Mouse (Mus musculus) adrenal gland, postnatal 14 days (tissue): ENCODE measurements at regions not wholly inside any gene's neighbourhood (a gene's known extent, or its start where the extent isn't known, plus 50 kb on each side); places are given as distances from the start of the nearest gene placed in this dataset.

ENCODE experiments used
- DNase-seq: peaks from one replicate; pipeline ENCODE4 v3.0.0; 2021; ENCODE audit warnings: mixed read lengths

DNA sequence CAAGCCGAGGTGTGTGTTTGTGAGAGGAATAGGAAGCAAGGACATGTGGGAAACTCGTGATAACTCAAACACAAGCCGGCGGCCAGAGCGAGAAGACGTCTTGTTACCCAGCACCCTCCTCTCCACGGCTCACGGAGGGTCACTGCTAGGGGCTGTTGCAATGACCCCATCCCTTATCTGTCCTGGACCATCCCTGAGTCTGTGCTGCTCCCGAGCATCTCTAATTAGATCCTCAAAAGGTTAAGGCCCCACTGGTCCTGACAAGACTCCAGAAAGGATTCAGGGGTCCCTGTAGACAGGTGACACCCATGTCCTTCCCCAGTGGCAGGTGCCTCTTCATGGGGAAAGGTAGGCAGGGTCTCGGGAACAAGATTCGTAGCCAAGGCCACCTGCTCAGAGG is 212.6 kb downstream of the Gm26897 start:
- DNase-seq, result no peak

DNA sequence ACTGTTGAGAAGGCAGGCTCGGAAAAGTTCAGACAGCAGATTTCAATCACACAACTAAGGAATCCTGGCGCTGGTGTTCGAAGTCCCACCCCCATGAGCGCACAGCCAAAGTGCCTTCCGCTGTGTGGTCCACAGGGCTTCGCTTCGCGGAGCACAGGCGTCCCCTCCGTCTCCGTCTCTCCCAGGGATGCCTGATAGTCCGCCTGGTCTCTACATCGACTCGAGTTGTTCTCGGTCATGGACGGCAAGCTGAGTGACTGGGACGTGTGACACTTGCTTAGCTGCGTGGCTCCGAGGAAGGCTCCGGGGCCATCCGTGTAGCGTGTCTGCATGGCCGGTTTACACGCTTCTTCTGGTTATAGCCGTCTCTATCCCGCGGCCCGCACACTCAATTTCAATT is 224.0 kb downstream of the Gm26897 start:
- no peak for DNase-seq

DNA sequence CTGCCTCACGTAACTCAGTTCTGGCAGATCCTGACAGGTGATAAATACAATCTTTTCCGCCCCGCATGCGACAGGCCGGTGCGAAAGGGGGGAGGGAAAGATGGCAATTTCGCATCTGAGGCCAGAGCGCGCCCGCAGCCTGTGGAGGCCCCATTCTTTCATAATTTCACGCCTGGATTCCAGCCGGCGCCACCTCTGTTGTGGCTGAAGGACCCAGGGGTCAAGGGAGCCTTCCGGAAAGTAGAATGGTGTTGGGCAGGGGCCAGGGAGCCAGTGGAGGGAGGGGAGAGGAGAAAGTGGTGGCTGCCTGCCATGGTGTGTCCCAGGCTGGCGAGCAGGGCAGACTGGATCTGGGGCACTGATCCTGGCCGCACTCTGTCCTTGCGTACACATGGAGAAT is 224.5 kb downstream of the Gm26897 start:
- peak; percentile 81 for DNase-seq

GRCm38 (mm10) chr5:111965311-111965710 is 231.6 kb downstream of the Gm26897 start:
- DNase-seq, result no peak

GRCm38 (mm10) chr5:111968121-111968520 is 234.4 kb downstream of the Gm26897 start:
- no peak for DNase-seq

DNA sequence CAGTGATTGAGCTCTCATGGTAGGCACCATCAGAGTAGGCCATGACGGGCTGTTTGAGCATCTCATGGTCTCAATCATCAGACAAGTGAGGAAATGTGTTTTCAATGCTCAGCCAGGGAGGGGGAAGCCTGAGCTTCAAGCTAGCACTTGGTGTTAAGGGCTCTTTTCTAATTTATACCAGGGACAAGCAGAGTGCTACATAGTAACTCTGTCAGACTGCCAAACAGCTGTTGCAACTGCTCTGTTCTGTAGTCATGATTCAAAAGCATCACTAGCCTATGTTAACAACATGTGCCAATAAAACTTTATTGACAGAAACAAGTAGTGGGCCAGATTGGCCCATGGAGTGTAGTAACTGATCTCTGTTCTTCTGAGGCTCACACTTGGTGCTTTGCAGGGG is 235.0 kb downstream of the Gm26897 start:
- no peak for DNase-seq

DNA sequence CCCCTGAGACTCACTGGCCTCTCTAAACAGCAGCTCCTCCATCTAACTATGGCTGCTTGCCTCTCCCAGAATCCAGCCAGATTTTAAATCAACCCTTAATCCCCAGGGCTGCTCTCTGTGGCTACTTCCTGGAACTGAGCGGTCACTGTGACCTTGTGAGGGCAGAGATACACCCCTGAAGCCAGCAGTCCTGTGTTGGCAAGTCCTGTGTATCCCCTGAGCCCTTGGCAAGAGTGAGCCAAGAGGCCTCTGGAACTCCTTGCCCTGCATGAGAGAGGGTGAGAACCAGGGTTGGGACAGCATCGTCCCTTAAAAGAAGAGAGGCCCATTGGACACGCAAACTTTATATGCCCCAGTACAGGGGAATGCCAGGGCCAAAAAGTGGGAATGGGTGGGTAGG is 237.5 kb downstream of the Gm26897 start:
- peak; percentile 54 for DNase-seq

DNA sequence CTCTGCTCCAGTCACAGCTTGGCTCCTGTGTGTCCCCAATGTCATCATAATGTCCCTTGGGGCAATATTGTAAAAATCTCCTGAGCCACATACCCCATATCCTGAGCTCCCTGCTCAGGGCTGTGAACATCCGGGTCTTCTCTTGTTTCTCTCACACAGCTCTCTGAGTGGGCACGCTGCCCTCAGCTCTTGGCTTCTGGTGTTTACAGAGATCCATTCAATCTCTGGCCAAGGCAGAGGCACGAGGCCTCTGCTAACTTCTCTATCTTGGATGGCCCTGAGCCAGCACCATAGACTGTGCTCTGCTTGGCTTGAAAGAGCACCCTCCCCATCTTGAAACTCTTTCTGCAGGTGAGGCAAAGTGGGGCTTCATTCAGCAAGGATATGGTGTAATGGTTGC is 238.2 kb downstream of the Gm26897 start:
- peak; percentile 30 for DNase-seq

GRCm38 (mm10) chr5:111975686-111976085 is 242.0 kb downstream of the Gm26897 start:
- peak; percentile 5 for DNase-seq

- DNase-seq, result no peak
These were observed 245.9 kb downstream of the Gm26897 start for GRCm38 (mm10) chr5:111979601-111980000.

GRCm38 (mm10) chr5:111982106-111982505 is 248.4 kb downstream of the Gm26897 start:
- no peak for DNase-seq

DNA sequence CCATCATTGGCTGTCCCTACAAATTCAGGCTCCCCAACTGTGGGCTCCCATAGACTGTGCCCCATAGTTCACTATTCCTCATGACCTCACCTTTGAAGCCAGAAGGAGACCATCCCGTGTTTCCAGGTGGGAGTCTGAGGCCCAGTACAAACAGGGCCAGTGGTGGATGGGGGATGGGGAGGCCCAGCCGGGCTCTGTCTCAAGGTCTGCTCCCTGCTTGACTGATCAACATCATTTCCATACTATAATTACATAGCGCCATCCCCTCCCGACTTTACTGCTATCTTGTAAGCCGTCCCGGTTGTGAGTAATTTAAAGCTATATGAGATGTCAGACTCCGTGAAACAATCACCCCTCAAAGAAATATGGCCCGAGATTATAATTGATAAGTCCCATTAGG is 252.3 kb downstream of the Gm26897 start:
- no peak for DNase-seq

GRCm38 (mm10) chr5:111987036-111987435 is 253.3 kb downstream of the Gm26897 start:
- peak; percentile 6 for DNase-seq

DNA sequence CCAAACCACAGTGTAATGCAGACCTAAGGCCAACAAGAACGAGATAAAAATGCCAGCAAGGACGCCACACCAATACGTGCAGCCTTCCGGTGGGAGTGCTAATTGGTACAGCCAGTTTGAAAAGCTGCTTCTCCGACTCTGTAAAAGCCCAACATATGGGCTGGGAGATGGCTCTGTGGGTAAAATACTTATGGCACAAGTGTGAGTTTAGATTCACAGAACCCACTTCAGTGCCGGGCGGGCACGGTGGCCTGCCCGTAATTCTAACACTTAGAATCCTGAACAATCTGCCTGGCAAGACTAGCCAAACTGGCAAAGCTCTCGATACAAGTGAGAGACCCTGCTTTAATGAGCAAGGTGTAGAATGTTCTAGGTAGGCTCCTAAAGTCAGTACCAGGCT is 258.1 kb downstream of the Gm26897 start:
- DNase-seq, result no peak

DNA sequence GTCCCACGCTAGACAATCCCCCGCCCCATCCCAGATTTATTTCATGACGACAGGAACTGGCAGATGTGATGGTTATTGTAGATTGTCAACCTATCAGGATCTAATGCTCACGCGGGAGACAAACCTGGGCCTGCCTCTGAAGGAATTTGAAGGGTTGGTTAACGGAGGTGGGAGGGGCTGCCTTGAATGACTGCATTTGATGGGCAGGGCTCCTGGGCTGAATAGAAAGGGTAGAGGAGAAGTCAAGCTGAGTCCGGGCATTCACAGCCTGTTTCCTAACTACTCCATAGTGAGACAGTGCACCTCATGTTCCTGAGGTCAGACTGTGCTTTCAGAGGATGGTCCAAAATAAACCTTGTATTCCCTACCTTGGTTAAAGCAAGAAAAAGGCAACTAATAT is 259.1 kb downstream of the Cryba4 start:
- DNase-seq, result no peak

DNA sequence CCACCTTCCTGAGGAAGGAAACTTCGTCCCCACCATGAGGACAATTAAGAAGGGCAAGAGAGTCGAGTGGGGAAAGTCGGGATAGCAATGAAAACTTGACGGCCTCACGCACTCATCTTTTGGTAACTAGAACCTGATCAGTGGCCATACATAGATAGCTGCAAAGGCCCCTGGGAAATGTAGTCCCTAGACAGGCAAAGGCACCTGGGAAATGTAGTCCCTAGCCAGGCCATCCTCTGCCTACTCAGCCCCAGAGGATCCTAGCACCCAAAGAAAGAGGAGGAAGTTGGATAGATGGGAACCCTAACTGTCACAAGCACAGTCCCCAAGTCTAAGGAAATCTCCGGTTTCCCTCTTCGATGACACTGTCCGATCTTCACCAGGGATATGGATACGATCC is 258.4 kb downstream of the Cryba4 start:
- no peak for DNase-seq

GRCm38 (mm10) chr5:111996806-111997205 is 255.5 kb downstream of the Cryba4 start:
- no peak for DNase-seq

DNA sequence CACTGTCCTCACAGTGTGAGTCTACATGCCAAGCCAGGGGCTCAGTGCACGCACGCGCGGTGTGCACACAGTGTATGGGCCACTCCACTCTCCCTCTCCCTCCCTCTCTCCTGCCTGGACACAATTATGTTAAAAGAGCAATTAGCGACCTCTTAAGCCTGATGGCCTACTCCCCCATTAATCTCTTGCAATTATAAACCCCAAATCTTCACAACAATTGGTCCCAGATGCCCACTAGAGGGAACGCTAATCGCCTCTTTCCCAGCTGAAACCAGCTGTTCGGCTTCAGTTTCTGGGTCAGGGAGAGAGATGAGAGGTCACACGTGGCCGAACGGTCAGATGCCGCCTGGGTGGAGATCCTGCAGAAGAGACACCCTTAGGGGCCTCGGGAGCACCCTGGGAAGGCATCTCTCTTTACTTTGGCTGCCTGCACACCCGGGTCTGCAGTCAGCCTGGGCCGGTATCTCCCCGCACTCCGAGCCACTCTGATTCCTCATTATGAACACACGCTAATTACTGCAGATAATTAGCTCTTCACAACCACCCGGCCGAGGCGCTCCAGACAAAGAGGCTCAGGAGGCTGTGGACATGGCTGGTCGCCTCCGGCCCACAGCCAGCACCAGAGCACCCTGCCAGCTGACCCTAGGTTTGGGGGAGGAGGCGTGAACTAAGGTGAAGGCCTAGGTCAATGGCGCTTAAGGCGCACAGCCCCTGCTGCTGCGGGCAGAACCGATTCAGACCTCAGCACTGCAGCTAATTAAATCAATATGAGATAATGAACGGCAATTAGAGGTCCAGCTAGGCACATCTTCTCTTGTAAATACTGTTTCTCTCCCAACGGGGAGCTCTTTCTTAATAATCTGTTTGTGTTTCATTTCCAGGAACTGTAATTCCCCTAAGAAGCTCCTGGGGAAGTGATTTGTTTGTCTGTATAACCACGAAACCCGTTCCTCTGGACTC is 250.3 kb downstream of the Cryba4 start:
- no peak for DNase-seq

- DNase-seq, result no peak
These were observed 249.3 kb downstream of the Cryba4 start for GRCm38 (mm10) chr5:112002856-112003660.

GRCm38 (mm10) chr5:112004041-112004440 is 248.3 kb downstream of the Cryba4 start:
- DNase-seq, result no peak

DNA sequence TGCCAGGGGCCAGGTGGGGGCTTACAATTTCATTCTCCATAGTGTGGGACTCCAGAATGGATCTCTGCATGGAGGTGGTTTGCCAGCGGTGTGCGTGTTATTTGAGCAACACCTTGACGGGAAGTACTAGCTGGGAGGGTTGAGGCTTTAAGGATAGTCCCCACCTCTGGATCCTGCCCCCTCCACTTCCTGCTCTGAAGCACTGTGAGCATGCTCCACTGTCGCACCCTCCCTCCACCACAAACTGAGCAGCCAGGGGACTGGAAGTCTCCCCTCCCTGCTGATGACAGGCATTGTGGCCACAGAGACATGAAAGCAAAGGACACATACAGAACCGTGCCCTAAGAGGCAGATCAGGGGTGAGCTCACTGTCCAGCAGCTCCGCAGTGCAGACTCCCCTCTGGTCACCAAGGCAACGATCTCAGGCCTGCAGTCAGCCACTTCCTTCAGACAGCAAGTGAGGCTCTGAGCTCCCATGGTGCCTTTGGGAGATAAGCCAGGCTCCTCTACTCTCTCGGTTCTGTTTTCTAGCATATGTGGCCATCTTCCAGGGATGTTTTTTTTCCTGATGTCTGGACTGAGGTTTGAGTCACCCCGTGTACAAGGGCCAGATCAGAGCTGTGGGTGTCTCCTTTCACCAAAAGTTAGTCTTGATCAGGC is 239.7 kb downstream of the Cryba4 start:
- DNase-seq, result peak; percentile 44

DNA sequence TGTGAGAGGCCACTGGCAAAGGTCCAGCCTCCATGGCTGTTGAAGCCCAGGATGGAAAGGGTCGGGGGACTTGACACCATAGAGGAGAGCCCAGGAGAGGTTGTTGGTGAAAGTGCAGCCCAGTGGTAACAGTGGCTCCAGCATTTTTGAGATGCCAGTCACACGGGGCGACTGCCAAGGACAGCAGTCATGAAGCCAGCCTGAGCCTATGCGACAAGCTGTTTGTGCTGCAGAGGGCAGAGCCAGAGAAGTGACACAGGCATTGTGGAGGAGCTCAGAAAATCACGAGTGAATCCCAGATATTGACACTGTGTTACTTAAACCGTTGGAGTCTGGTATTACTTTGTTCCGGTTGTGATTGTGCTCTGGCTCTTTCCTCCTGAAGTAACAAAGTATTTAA is 233.4 kb downstream of the Cryba4 start:
- no peak for DNase-seq

GRCm38 (mm10) chr5:112020882-112021281 is 231.4 kb downstream of the Cryba4 start:
- DNase-seq, result peak; percentile 72
